Mouse (Mus musculus) forebrain, embryonic 11.5 days (tissue): ENCODE measurements at regions not wholly inside any gene's neighbourhood (a gene's known extent, or its start where the extent isn't known, plus 50 kb on each side); places are given as distances from the start of the nearest gene placed in this dataset.
A peak's percentile ranks its signal among the peaks of the same experiment; 100 is the strongest.

Source experiments
- ATAC-seq: fragments of 200-750 bp; cut with Nextera tagmentation; replicated peaks from 2 replicates; pipeline ENCODE4 v1.8.0; 2017; ENCODE audit warnings: moderate TSS enrichment; ENCODE audit not compliant: low FRiP score
- DNase-seq: peaks from one replicate; pipeline ENCODE4 v3.0.0-alpha.2; 2017; ENCODE audit warnings: low spot score
- H3K27ac ChIP-seq: fragments of 300-500 bp; sonication (generic); 2 replicates; pipeline ENCODE4 v1.5.1; 2014; ENCODE audit warnings: low read depth, low read length
- H3K27me3 ChIP-seq: fragments of 300-500 bp; sonication (generic); 2 replicates; pipeline ENCODE4 v1.6.1; 2014; ENCODE audit warnings: mild to moderate bottlenecking, low read length, mixed read lengths; ENCODE audit not compliant: control insufficient read depth, insufficient read depth
- H3K36me3 ChIP-seq: fragments of 300-500 bp; sonication (generic); 2 replicates; pipeline ENCODE4 v1.6.1; 2014; ENCODE audit warnings: mild to moderate bottlenecking, low read length, moderate library complexity, mixed read lengths; ENCODE audit not compliant: control insufficient read depth, insufficient read depth
- H3K4me1 ChIP-seq: fragments of 300-500 bp; sonication (generic); replicated peaks from 2 replicates; pipeline ENCODE4 v1.6.1; 2014; ENCODE audit warnings: low read length, mixed read lengths; ENCODE audit not compliant: control insufficient read depth, insufficient read depth
- H3K4me2 ChIP-seq: fragments of 300-500 bp; sonication (generic); 2 replicates; pipeline ENCODE4 v1.6.1; 2014; ENCODE audit warnings: low read depth, mild to moderate bottlenecking, low read length, moderate library complexity, mixed read lengths; ENCODE audit not compliant: severe bottlenecking
- H3K4me3 ChIP-seq: fragments of 300-500 bp; sonication (generic); 2 replicates; pipeline ENCODE4 v1.5.1; 2014; ENCODE audit warnings: low read depth, low read length
- H3K9ac ChIP-seq: fragments of 300-500 bp; sonication (generic); 2 replicates; pipeline ENCODE4 v1.6.1; 2014; ENCODE audit warnings: low read length
- H3K9me3 ChIP-seq: fragments of 300-500 bp; sonication (generic); 2 replicates; pipeline ENCODE4 v1.6.1; 2016; ENCODE audit warnings: low read length, mixed read lengths; ENCODE audit not compliant: control insufficient read depth
- WGBS: fragments of 180-500 bp; shearing (Covaris S2); extraction: QIAGEN DNeasy Blood & Tissue Kit; methylation state at CpG from one replicate; pipeline ENCODE4 v1.1.7; 2014; 5-methylcytosine and 5-hydroxymethylcytosine counted together

DNA sequence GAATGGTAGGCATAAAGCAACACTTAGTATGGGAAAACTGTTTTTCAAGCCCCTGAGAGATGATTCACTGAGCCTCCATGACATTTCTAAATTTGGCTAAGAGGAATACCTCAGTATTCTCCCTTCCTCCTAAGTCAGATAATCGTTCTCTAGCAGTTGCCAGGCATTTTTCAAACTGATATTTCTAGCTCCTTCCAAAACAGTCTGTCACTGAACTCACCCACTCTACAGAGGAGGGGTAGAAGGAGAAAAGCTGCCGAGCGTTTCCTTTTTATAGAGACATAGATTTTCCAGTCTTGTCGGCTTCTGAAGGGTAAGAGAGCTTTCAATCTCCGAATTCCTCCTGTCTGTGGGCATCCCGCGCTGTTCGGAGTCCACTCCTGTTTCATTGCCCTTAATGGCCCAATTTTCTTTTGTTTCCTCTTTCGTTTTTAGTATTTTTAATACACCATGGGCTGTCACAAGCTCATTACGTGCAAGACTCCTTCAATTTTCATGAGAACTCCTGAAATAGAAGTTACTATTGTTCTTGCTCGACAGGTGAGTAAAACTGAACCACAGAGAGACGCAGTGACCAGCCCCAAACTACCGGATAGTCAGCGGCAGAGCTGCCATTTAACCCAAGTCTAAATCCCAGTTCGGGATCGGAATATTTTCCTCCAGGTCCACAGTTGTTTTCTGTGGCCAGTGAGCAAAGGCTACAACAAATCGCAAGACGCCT is 305.8 kb upstream of the Atp2b1 start:
- Histone ChIP-seq H3K27ac (no peak overlapping the region), H3K27me3 (no peaks in the 10 kb centered on the region), H3K9ac (no peak overlapping the region), H3K36me3 (no peaks in the 10 kb centered on the region), H3K4me2 (no peak overlapping the region), H3K9me3 (no peaks in the 10 kb centered on the region), H3K4me1 (no peaks in the 10 kb centered on the region), H3K4me3 (no peak overlapping the region)
- 90% methylated on average over 18 of the region's 18 CpGs for WGBS
- ATAC-seq: no peak
- DNase-seq: no peak

DNA sequence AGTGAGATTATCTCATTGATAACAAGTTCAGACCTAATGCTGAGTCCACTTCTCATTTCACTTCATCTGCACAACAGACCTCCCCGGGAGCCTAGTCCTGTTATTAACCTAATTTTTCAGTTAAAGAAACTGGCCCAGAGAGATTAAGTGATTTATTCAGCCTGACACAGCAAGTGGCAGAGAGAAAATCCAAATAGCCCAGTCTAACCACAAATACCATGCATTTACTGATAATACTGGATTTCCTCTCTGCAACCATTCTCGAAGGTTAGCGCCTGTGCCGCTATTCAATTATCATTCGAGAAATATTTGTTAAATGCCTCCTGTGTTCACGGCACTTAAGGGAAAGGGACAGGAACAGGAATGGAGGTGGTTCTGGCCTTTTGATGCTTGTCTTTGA is 303.5 kb upstream of the Atp2b1 start:
- no peak for ATAC-seq
- no peak for DNase-seq
- 53% methylated on average over 6 of the region's 6 CpGs for WGBS

DNA sequence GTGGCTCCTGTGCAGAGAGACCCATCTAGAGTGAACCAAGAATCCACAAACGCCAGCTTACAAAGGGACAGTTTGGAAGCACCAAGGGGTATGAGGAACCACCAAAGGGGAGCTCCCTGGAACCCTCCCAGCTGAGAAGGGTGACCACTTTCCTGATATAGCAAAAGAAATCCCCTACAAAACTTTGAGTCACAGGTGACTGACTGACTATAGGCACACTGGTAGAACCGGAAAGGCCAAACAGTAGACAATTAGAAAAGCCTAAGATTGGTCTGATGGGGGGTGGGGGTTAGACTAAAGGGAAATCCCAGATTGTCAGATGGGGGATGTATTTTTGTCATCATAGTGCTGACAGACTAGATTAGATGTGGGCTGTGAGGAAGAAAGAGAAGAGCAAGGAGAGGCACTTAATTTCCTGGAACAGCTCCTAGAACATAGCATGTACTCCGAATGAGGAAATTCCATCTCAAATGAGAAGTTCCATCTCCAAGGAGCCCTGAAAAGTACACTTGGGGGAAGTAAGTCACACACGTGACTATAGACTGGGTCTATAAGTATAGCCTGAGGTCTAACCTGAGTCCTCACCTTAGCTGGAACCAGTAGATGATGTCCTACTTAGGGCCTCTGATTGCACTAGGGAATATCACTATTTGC is 302.4 kb upstream of the Atp2b1 start:
- H3K9ac ChIP-seq: no peak overlapping the region
- H3K4me3 ChIP-seq: no peak overlapping the region
- ATAC-seq (0 out of 2 replicates have a peak, but pooled peaks have one; percentile 2), DNase-seq (no peak)
- no peak overlapping the region for H3K27ac ChIP-seq
- H3K27me3 ChIP-seq: no peaks in the 10 kb centered on the region
- H3K9me3 ChIP-seq: no peaks in the 10 kb centered on the region
- no peaks in the 10 kb centered on the region for H3K36me3 ChIP-seq
- H3K4me2 ChIP-seq: no peak overlapping the region
- H3K4me1 ChIP-seq: no peaks in the 10 kb centered on the region
- 88% methylated on average over 4 of the region's 4 CpGs for WGBS

More for the DNA sequence above, 303.5 kb upstream of the Atp2b1 start:
- no peak overlapping the region for H3K27ac ChIP-seq
- no peak overlapping the region for H3K4me3 ChIP-seq
- H3K27me3 ChIP-seq: no peaks in the 10 kb centered on the region
- no peak overlapping the region for H3K9ac ChIP-seq
- H3K36me3 ChIP-seq: no peaks in the 10 kb centered on the region
- H3K4me1 ChIP-seq: no peaks in the 10 kb centered on the region
- no peak overlapping the region for H3K4me2 ChIP-seq
- no peaks in the 10 kb centered on the region for H3K9me3 ChIP-seq

DNA sequence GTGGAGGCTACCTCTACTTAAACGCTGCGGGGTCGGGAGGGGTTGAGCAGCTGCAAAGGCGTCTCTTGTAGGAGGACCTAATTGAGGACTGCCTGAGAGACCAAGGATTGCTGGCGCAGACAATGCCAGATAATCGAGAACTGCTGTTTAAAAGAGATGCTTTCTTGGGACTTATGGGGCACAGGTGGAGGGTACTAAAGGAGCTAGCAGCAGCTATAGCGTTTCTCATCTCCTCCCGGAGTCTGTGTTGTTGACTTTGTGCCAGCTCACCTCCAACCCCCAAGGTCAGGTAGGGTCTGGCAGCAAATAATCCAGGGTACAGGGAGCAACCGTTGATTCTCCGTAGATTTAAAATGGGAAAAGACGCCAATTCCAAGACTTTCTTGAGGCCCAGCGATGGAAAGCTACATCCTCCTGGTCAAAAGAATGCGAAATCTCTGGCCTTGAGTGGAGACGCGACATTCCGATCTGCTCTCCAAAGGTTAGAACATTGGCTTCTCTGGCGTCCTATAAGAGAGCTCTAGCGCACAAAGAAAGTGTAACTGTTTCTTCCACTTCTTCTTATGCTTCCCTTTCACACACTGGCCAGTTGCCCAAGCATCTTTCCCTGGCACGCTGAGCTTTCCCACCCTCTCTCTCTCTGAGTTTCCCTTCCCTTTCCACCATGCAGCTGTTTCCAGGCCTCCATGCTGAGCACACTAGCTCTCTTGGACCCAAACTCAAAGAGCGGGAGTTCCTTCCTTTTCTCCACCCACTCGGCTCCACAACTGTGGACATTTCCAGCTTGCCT is 295.3 kb upstream of the Atp2b1 start:
- H3K4me1 ChIP-seq: no peaks in the 10 kb centered on the region
- H3K27me3 ChIP-seq: no peaks in the 10 kb centered on the region
- no peak for DNase-seq
- H3K27ac ChIP-seq: no peak overlapping the region
- no peaks in the 10 kb centered on the region for H3K36me3 ChIP-seq
- ATAC-seq: no peak
- H3K9me3 ChIP-seq: no peaks in the 10 kb centered on the region
- WGBS: 93% methylated on average over 21 of the region's 21 CpGs
- H3K9ac ChIP-seq: no peak overlapping the region
- H3K4me2 ChIP-seq: no peak overlapping the region
- H3K4me3 ChIP-seq: no peak overlapping the region

DNA sequence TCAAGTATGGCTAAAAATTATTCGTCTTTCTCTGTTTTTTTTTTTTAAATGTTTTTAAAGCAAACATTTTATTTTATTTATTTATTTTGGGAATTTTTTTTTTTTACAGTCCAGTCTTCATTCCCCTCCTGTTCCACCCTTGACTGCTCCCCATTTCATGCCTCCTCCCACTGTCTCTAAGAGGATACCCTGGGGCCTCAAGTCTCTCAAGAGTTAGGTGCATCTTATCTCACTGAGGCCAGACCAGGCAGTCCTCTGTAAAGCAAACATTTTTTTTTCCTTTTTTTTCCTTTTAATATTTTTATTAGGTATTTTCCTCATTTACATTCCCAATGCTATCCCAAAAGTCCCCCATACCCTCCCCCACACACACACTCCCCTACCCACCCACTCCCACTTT is 290.1 kb upstream of the Atp2b1 start:
- Histone ChIP-seq H3K9ac (no peak overlapping the region), H3K36me3 (no peaks in the 10 kb centered on the region), H3K9me3 (no peaks in the 10 kb centered on the region), H3K27me3 (no peaks in the 10 kb centered on the region), H3K4me2 (no peak overlapping the region), H3K4me1 (no peaks in the 10 kb centered on the region), H3K4me3 (no peak overlapping the region), H3K27ac (no peak overlapping the region)
- WGBS: 82% methylated on average over 1 of the region's 1 CpGs
- DNase-seq: no peak
- ATAC-seq: no peak

DNA sequence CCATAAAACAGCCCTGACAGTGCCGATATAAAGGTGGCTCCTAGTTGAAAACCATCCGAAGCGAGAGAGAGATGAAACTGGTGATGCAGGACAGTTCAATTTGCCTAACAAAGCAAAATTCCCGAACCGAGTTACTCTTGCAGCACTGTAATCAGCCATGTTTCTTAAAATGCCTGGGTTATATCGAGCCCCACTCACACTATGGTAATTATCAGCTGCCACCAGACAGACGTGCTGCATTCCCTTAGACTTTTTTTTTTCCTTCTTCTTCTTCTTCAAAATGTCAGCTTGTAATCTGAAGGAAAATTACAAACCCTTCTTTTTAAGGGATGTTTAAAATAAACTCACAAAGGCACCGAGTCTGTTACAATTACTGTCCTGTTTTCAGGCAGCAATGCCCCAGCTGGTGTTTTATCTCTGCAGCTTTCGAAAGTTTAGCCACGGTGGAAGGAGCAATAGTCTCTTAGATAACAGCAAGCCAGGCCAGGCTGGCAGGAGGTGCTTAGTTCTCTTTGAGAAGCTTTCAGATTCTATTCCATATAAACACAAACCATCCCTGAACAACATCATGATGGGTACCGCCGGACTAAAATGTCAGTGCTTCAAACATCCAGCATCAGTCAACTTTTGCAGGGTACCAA is 289.4 kb upstream of the Atp2b1 start:
- Histone ChIP-seq H3K4me3 (no peak overlapping the region), H3K27ac (no peak overlapping the region), H3K27me3 (no peaks in the 10 kb centered on the region), H3K9ac (no peak overlapping the region), H3K4me2 (no peak overlapping the region), H3K36me3 (no peaks in the 10 kb centered on the region), H3K9me3 (no peaks in the 10 kb centered on the region), H3K4me1 (no peaks in the 10 kb centered on the region)
- DNase-seq: no peak
- WGBS: 80% methylated on average over 12 of the region's 12 CpGs
- ATAC-seq: no peak

DNA sequence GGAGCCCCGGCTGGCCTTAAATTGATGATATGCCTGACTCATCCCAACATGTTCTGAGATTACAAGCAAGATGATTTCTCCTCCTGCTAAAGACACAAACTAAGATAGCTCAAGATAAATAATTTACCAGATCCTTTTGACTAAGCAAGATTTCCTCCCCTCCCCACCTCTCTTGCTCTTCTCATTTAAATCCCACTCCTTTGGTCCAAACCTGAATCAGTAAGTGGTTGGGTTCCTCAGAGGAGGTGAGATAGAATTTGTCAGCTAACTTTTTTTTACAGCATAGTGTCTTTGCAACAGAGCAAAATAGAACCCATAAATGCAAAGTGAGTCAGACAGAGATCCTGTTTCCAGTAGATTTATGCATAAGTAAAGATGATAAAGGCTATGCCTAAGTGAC is 286.0 kb upstream of the Atp2b1 start:
- no peak for ATAC-seq
- H3K36me3 ChIP-seq: no peaks in the 10 kb centered on the region
- no peak for DNase-seq

DNA sequence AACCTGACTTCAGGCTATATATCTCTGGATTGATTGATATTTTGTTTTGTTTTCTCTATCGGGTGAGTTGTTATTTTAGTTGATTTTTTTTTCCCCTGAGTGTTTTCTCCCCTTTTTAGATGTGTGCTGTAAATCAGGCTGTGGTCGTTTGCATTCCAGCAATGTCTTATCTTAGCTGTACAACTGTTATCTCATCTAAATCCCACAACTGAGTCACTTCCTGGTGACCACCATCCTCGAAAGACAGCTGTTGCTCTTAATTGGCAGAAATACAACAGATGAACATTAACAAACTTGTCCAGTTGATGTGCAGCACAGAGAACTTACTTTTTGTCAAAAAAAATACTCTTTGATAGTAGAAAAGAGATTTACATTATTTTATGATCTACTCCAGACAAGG is 285.0 kb upstream of the Atp2b1 start:
- WGBS: 74% methylated on average over 3 of the region's 3 CpGs
- no peak overlapping the region for H3K4me2 ChIP-seq
- no peak overlapping the region for H3K4me3 ChIP-seq
- no peaks in the 10 kb centered on the region for H3K9me3 ChIP-seq
- H3K4me1 ChIP-seq: no peaks in the 10 kb centered on the region
- H3K9ac ChIP-seq: no peak overlapping the region
- H3K27ac ChIP-seq: no peak overlapping the region
- ATAC-seq: no peak
- no peaks in the 10 kb centered on the region for H3K36me3 ChIP-seq
- DNase-seq: no peak
- no peaks in the 10 kb centered on the region for H3K27me3 ChIP-seq

More for the DNA sequence above, 286.0 kb upstream of the Atp2b1 start:
- Histone ChIP-seq H3K27me3 (no peaks in the 10 kb centered on the region), H3K9ac (no peak overlapping the region), H3K4me3 (no peak overlapping the region), H3K9me3 (no peaks in the 10 kb centered on the region), H3K4me1 (no peaks in the 10 kb centered on the region), H3K4me2 (no peak overlapping the region), H3K27ac (no peak overlapping the region)
- WGBS: 90% methylated on average over 1 of the region's 1 CpGs
